Mouse (Mus musculus) C2C12 (cell line): ENCODE data around the gene Psmb8.

ENCODE experiments used
- CTCF ChIP-seq: IDR thresholded peaks from one replicate; pipeline ENCODE4 v1.5.1; 2011; ENCODE audit not compliant: control insufficient read depth, insufficient read depth, insufficient read length
- MYOD1 ChIP-seq: IDR thresholded peaks from one replicate; pipeline ENCODE4 v1.6.1; 2011; ENCODE audit warnings: low read depth; ENCODE audit not compliant: control insufficient read depth, insufficient read length
- MYOG ChIP-seq: IDR thresholded peaks from one replicate; pipeline ENCODE4 v1.6.1; 2011; ENCODE audit not compliant: control insufficient read depth, insufficient read length; ENCODE audit errors: extremely low read depth

DNA sequence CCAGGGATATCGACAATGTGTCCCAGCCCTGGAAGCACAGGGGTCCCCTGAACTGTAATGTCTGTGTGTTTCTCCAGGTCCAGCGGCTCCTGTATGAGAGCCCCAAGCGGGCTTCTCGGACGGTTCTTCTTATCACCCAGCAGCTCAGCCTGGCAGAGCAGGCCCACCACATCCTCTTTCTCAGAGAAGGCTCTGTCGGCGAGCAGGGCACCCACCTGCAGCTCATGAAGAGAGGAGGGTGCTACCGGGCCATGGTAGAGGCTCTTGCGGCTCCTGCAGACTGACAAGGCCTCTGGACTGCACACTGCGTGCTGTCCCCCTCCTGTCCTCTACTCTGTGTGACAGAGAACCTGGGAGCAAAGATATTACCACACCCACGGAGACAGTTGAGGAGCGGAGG is 1.0 kb upstream of the Psmb8 start:
- no peak for TF ChIP-seq MYOG
- no peak for TF ChIP-seq CTCF
- TF ChIP-seq MYOD1: no peak
